Mouse (Mus musculus): ENCODE measurements around the gene Alk. TPM values are rescaled to one million over a fixed set of nuclear protein-coding genes. Genes with fewer than 3 reads are reported as not detected.

Alk gene
- total and polyA plus RNA-seq, 3 experiments, result not detected

DNA sequence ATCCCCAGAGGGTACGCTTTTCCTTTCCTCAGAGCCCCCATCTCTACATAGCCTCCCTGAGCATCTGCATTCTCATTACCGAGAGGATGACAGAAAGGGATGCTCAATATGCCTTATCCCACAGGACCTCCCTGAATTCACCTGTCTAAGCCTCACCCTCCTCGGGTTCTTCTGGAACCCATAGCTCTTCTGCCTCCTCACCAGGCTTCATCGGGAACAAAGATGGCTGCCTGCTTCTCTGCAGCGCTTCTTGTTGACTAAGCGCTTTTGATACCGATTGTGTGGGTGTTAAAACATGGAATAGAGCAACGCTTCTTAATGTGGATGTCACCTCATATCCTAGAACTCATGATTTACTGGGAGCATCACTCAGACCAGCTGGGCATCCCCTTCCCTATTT, 75.9 kb downstream of the Alk start:
- Histone ChIP-seq H3K27me3 (ENCODE audit: control insufficient read depth in 1 of 2, insufficient read depth in 2 of 2, low read length in 2 of 2) (no peaks in the 10 kb centered on the region), H3K4me3 (ENCODE audit: control insufficient read depth in 1 of 2, insufficient read depth in 1 of 2, low read depth in 2 of 2, low read length in 2 of 2) (no peak overlapping the region), H3K27ac (ENCODE audit: control insufficient read depth, low read depth, low read length) (no peak overlapping the region), H3K9ac (ENCODE audit: control insufficient read depth, low read depth, low read length, poor library complexity, severe bottlenecking) (no peak overlapping the region), H3K79me2 (ENCODE audit: control insufficient read depth, insufficient read depth, low read length, poor library complexity) (no peaks in the 10 kb centered on the region), H3K36me3 (ENCODE audit: control insufficient read depth in 1 of 2, insufficient read depth in 2 of 2, low read length in 2 of 2) (no peaks in the 10 kb centered on the region), H3K4me1 (ENCODE audit: control insufficient read depth in 1 of 2, insufficient read depth in 2 of 2, low read length in 2 of 2) (no peaks in the 10 kb centered on the region), H3K9me3 (replicated peaks; ENCODE audit: insufficient read depth, low read length) (no peaks in the 10 kb centered on the region)
- DNase-seq (ENCODE audit: low read depth, low spot score), result no peak
- TF ChIP-seq SIN3A (IDR thresholded peaks at IDR 0.05; ENCODE audit: low read length) (no peak), E2F4 (IDR thresholded peaks at IDR 0.05; ENCODE audit: borderline replicate concordance, low read depth, low read length) (no peak), NELFE (IDR thresholded peaks at IDR 0.05; ENCODE audit: low read depth, low read length) (no peak), POLR2A (IDR thresholded peaks at IDR 0.05; ENCODE audit: control insufficient read depth in 1 of 2, insufficient read depth in 1 of 2, low read depth in 1 of 2, low read length in 2 of 2, poor library complexity in 1 of 2) (no peak), MAFK (IDR thresholded peaks at IDR 0.05; ENCODE audit: borderline replicate concordance, low read depth, low read length) (no peak), UBTF (IDR thresholded peaks at IDR 0.05; ENCODE audit: borderline replicate concordance, insufficient read depth, low read depth, low read length) (no peak), GATA1 (IDR thresholded peaks at IDR 0.05; ENCODE audit: low read depth, low read length) (no peak), MAZ (IDR thresholded peaks at IDR 0.05; ENCODE audit: low read depth, low read length) (no peak), USF2 (IDR thresholded peaks at IDR 0.05; ENCODE audit: borderline replicate concordance in 1 of 2, insufficient read depth in 1 of 2, low read depth in 1 of 2, low read length in 2 of 2) (no peak), MYC (IDR thresholded peaks at IDR 0.05; ENCODE audit: low read depth, low read length) (no peak), NRF1 (IDR thresholded peaks at IDR 0.05; ENCODE audit: insufficient read depth, low read depth, low read length, poor library complexity, severe bottlenecking) (no peak), CHD1 (IDR thresholded peaks at IDR 0.05; ENCODE audit: low read depth, low read length) (no peak), MEF2A (IDR thresholded peaks at IDR 0.05; ENCODE audit: extremely low read depth, insufficient replicate concordance, low read depth, low read length, poor library complexity, severe bottlenecking) (no peak), EP300 (IDR thresholded peaks at IDR 0.05; ENCODE audit: low read depth in 1 of 2, low read length in 2 of 2) (no peak), GABPA (IDR thresholded peaks at IDR 0.05; ENCODE audit: low read depth, low read length) (no peak), MXI1 (IDR thresholded peaks at IDR 0.05; ENCODE audit: low read depth, low read length) (no peak), POLR2AphosphoS5 (IDR thresholded peaks at IDR 0.05; ENCODE audit: borderline replicate concordance, low read depth, low read length) (no peak), ZNF384 (IDR thresholded peaks at IDR 0.05; ENCODE audit: low read depth, low read length) (no peak), ETS1 (IDR thresholded peaks at IDR 0.05; ENCODE audit: low read depth, low read length) (no peak), TCF12 (IDR thresholded peaks at IDR 0.05; ENCODE audit: low read depth, low read length) (no peak)

DNA sequence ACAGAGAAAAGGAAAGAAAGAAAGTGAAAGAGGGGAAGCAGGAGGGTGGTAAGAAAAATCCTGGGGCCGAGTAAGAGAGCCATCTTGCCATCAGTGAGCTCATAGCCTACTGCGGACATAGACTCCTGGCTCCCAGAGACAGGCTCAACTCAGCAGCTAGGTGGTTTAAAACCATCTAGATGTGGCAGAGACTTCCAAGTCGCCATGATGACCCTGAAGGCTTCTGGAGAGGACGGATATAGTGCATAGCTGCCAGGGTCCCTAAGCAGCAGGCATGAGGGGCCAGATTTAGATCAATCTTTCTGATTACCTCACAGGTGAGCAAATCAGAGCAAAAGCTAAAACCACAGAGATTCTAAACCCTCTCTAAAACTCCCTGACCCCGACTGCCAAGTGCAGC, 76.9 kb downstream of the Alk start:
- Histone ChIP-seq H3K9ac (ENCODE audit: control insufficient read depth, low read depth, low read length, poor library complexity, severe bottlenecking) (no peak overlapping the region), H3K27me3 (ENCODE audit: control insufficient read depth in 1 of 2, insufficient read depth in 2 of 2, low read length in 2 of 2) (no peaks in the 10 kb centered on the region), H3K9me3 (replicated peaks; ENCODE audit: insufficient read depth, low read length) (no peaks in the 10 kb centered on the region), H3K79me2 (ENCODE audit: control insufficient read depth, insufficient read depth, low read length, poor library complexity) (no peaks in the 10 kb centered on the region), H3K4me1 (ENCODE audit: control insufficient read depth in 1 of 2, insufficient read depth in 2 of 2, low read length in 2 of 2) (no peaks in the 10 kb centered on the region), H3K4me3 (ENCODE audit: control insufficient read depth in 1 of 2, insufficient read depth in 1 of 2, low read depth in 2 of 2, low read length in 2 of 2) (no peak overlapping the region), H3K36me3 (ENCODE audit: control insufficient read depth in 1 of 2, insufficient read depth in 2 of 2, low read length in 2 of 2) (no peaks in the 10 kb centered on the region), H3K27ac (ENCODE audit: control insufficient read depth, low read depth, low read length) (no peak overlapping the region)
- DNase-seq (ENCODE audit: low read depth, low spot score), result no peak
- TF ChIP-seq POLR2AphosphoS2 (IDR thresholded peaks at IDR 0.05; ENCODE audit: low read length) (no peak), UBTF (IDR thresholded peaks at IDR 0.05; ENCODE audit: borderline replicate concordance, insufficient read depth, low read depth, low read length) (no peak), MYC (IDR thresholded peaks at IDR 0.05; ENCODE audit: low read depth, low read length) (no peak), TBP (IDR thresholded peaks at IDR 0.05; ENCODE audit: low read depth, low read length) (no peak)

Measured in MEL (cell line).